Mouse (Mus musculus) midbrain, postnatal 0 days (tissue): Measurements from ENCODE around the gene Nme9. TPM values are rescaled to one million over a fixed set of nuclear protein-coding genes. Genes with fewer than 3 reads are reported as not detected.
A peak's percentile ranks its signal among the peaks of the same experiment; 100 is the strongest.

Experiments used
- ATAC-seq: fragments of 200-750 bp; cut with Nextera tagmentation; 2 replicates; pipeline ENCODE4 v1.8.0; 2017; ENCODE audit warnings: moderate number of reproducible peaks, mild to moderate bottlenecking, moderate TSS enrichment, moderate library complexity; ENCODE audit not compliant: low FRiP score
- DNase-seq: peaks from one replicate; pipeline ENCODE4 v3.0.0-alpha.2; 2015; ENCODE audit warnings: low spot score
- H3K27ac ChIP-seq: fragments of 300-500 bp; sonication (generic); 2 replicates; pipeline ENCODE4 v1.5.1; 2014; ENCODE audit warnings: low read depth, mild to moderate bottlenecking, low read length, mixed read lengths
- H3K27me3 ChIP-seq: fragments of 300-500 bp; sonication (generic); 2 replicates; pipeline ENCODE4 v1.6.1; 2014; ENCODE audit warnings: low read length, control low read depth, mixed read lengths; ENCODE audit not compliant: insufficient read depth
- H3K36me3 ChIP-seq: fragments of 300-500 bp; sonication (generic); 2 replicates; pipeline ENCODE4 v1.6.1; 2014; ENCODE audit warnings: low read length, control low read depth, mixed read lengths; ENCODE audit not compliant: insufficient read depth
- H3K4me1 ChIP-seq: fragments of 300-500 bp; sonication (generic); 2 replicates; pipeline ENCODE4 v1.6.1; 2014; ENCODE audit warnings: mild to moderate bottlenecking, control low read depth, antibody characterized with exemption, low read length, mixed read lengths; ENCODE audit not compliant: insufficient read depth
- H3K4me2 ChIP-seq: fragments of 300-500 bp; sonication (generic); 2 replicates; pipeline ENCODE4 v1.6.1; 2014; ENCODE audit warnings: low read depth, mild to moderate bottlenecking, low read length, mixed read lengths; ENCODE audit not compliant: poor library complexity, severe bottlenecking
- H3K4me3 ChIP-seq: fragments of 300-500 bp; sonication (generic); 2 replicates; pipeline ENCODE4 v1.5.1; 2014; ENCODE audit warnings: low read depth, mild to moderate bottlenecking, low read length, moderate library complexity
- H3K9ac ChIP-seq: fragments of 300-500 bp; sonication (generic); replicated peaks from 2 replicates; pipeline ENCODE4 v1.6.1; 2014; ENCODE audit warnings: mild to moderate bottlenecking, low read length, moderate library complexity, mixed read lengths; ENCODE audit not compliant: poor library complexity, severe bottlenecking
- H3K9me3 ChIP-seq: fragments of 300-500 bp; sonication (generic); 2 replicates; pipeline ENCODE4 v1.6.1; 2016; ENCODE audit warnings: low read length, control low read depth
- CTCF ChIP-seq: IDR thresholded peaks from 2 replicates; pipeline ENCODE4 v1.5.1; 2016; ENCODE audit warnings: antibody characterized with exemption, mild to moderate bottlenecking
- WGBS: fragments of 180-500 bp; shearing (Covaris S2); extraction: QIAGEN DNeasy Blood & Tissue Kit; methylation state at CpG from one replicate; pipeline ENCODE4 v1.1.7; 2014; 5-methylcytosine and 5-hydroxymethylcytosine counted together
- polyA plus RNA-seq: library from polyadenylated mRNA; unstranded; fragments of >200 nt; fragmentation: Nextera tagmentation; extraction: Ambion mirVana; gene quantifications from 2 replicates; pipeline ENCODE4 v1.2.1, GENCODE M21; 2015
- total RNA-seq: library from RNA; depleted of rRNA; stranded (reverse); fragments of >200 nt; gene quantifications from 2 replicates; pipeline ENCODE4 v1.2.3, GENCODE M21; 2014

Gene Nme9
- total and polyA plus RNA-seq, 2 experiments from 2014 or later: 0.72 to 1.2 TPM

GRCm38 (mm10) chr9:99418377-99418776 lies 32.9 kb upstream of the Nme9 start:
- TF ChIP-seq CTCF: no peak
- H3K4me3 ChIP-seq: no peak overlapping the region
- ATAC-seq (peak; percentile 44; the same call in 1 of the 2 replicates), DNase-seq (peak; percentile 89)
- no peaks in the 10 kb centered on the region for H3K9me3 ChIP-seq
- 0 out of 2 replicates have a peak, but pooled peaks cover 10% of the 10 kb centered on the region for H3K4me1 ChIP-seq
- H3K27me3 ChIP-seq: no peaks in the 10 kb centered on the region
- WGBS: 47% methylated on average over 5 of the region's 5 CpGs
- no peaks in the 10 kb centered on the region for H3K36me3 ChIP-seq
- peak overlapping the region; percentile 51 for H3K27ac ChIP-seq
- no peak overlapping the region for H3K4me2 ChIP-seq
- no peak overlapping the region for H3K9ac ChIP-seq

GRCm38 (mm10) chr9:99419951-99420701 lies 31.1 kb upstream of the Nme9 start:
- ATAC-seq (no peak), DNase-seq (no peak)
- peaks cover 10% of the 10 kb centered on the region; the same call in 1 of the 2 replicates for H3K4me1 ChIP-seq
- H3K36me3 ChIP-seq: no peaks in the 10 kb centered on the region
- no peak overlapping the region for H3K4me2 ChIP-seq
- no peak overlapping the region for H3K9ac ChIP-seq
- H3K9me3 ChIP-seq: no peaks in the 10 kb centered on the region
- TF ChIP-seq CTCF: no peak
- WGBS: 76% methylated on average over 8 of the region's 8 CpGs
- no peaks in the 10 kb centered on the region for H3K27me3 ChIP-seq
- no peak overlapping the region for H3K4me3 ChIP-seq
- no peak overlapping the region; the same call in 1 of the 2 replicates for H3K27ac ChIP-seq

- Histone ChIP-seq H3K4me1 (peaks cover 3% of the 10 kb centered on the region; the same call in 1 of the 2 replicates), H3K9me3 (no peaks in the 10 kb centered on the region), H3K36me3 (no peaks in the 10 kb centered on the region), H3K4me2 (no peak overlapping the region), H3K27me3 (no peaks in the 10 kb centered on the region), H3K9ac (no peak overlapping the region), H3K27ac (no peak overlapping the region), H3K4me3 (no peak overlapping the region)
- 74% methylated on average over 3 of the region's 3 CpGs for WGBS
- no peak for DNase-seq
- no peak for ATAC-seq
- no peak for TF ChIP-seq CTCF
These were observed 29.4 kb upstream of the Nme9 start for GRCm38 (mm10) chr9:99421914-99422313.

GRCm38 (mm10) chr9:99423692-99424573 lies 27.3 kb upstream of the Nme9 start:
- H3K4me3 ChIP-seq: no peak overlapping the region
- no peaks in the 10 kb centered on the region for H3K27me3 ChIP-seq
- WGBS: 73% methylated on average over 9 of the region's 9 CpGs
- no peak for ATAC-seq
- no peak overlapping the region for H3K9ac ChIP-seq
- H3K4me2 ChIP-seq: no peak overlapping the region
- peaks cover 3% of the 10 kb centered on the region; the same call in 1 of the 2 replicates for H3K4me1 ChIP-seq
- no peaks in the 10 kb centered on the region for H3K36me3 ChIP-seq
- no peak overlapping the region for H3K27ac ChIP-seq
- TF ChIP-seq CTCF: no peak
- H3K9me3 ChIP-seq: no peaks in the 10 kb centered on the region
- DNase-seq: no peak

- no peaks in the 10 kb centered on the region for H3K9me3 ChIP-seq
- no peak overlapping the region for H3K9ac ChIP-seq
- ATAC-seq (no peak), DNase-seq (no peak)
- H3K27me3 ChIP-seq: no peaks in the 10 kb centered on the region
- no peak overlapping the region for H3K4me2 ChIP-seq
- peaks cover 3% of the 10 kb centered on the region; the same call in 1 of the 2 replicates for H3K4me1 ChIP-seq
- no peaks in the 10 kb centered on the region for H3K36me3 ChIP-seq
- H3K27ac ChIP-seq: no peak overlapping the region
- no peak for TF ChIP-seq CTCF
- WGBS: 83% methylated on average over 4 of the region's 4 CpGs
- H3K4me3 ChIP-seq: no peak overlapping the region
These were observed 26.8 kb upstream of the Nme9 start for GRCm38 (mm10) chr9:99424574-99424863.

- Histone ChIP-seq H3K27me3 (no peaks in the 10 kb centered on the region), H3K4me2 (no peak overlapping the region), H3K4me3 (no peak overlapping the region), H3K9ac (no peak overlapping the region), H3K4me1 (peaks cover 3% of the 10 kb centered on the region; the same call in 1 of the 2 replicates), H3K9me3 (no peaks in the 10 kb centered on the region), H3K36me3 (no peaks in the 10 kb centered on the region), H3K27ac (no peak overlapping the region)
- WGBS: 67% methylated on average over 9 of the region's 9 CpGs
- no peak for ATAC-seq
- no peak for DNase-seq
- no peak for TF ChIP-seq CTCF
These were observed 26.0 kb upstream of the Nme9 start for GRCm38 (mm10) chr9:99425262-99425661.
